Mouse (Mus musculus) kidney, postnatal 0 days (tissue): ENCODE measurements around the gene Dnah6. TPM values are rescaled to one million over a fixed set of nuclear protein-coding genes. Genes with fewer than 3 reads are reported as not detected.
A peak's percentile ranks its signal among the peaks of the same experiment; 100 is the strongest.

Experiments
- ATAC-seq: fragments of 200-750 bp; cut with Nextera tagmentation; replicated peaks from 2 replicates; pipeline ENCODE4 v1.8.0; 2017; ENCODE audit warnings: low read depth, moderate number of reproducible peaks, moderate TSS enrichment, moderate library complexity; ENCODE audit not compliant: low FRiP score
- DNase-seq: peaks from one replicate; pipeline ENCODE4 v3.0.0-alpha.2; 2016; ENCODE audit warnings: low spot score
- H3K27ac ChIP-seq: fragments of 300-500 bp; sonication (generic); 2 replicates; pipeline ENCODE4 v1.5.1; 2014; ENCODE audit warnings: mild to moderate bottlenecking
- H3K27me3 ChIP-seq: fragments of 300-500 bp; sonication (generic); 2 replicates; pipeline ENCODE4 v1.6.1; 2014; ENCODE audit warnings: low read length, mixed read lengths; ENCODE audit not compliant: insufficient read depth
- H3K36me3 ChIP-seq: fragments of 300-500 bp; sonication (generic); 2 replicates; pipeline ENCODE4 v1.6.1; 2014; ENCODE audit warnings: low read length, mixed read lengths; ENCODE audit not compliant: insufficient read depth
- H3K4me1 ChIP-seq: fragments of 300-500 bp; sonication (generic); replicated peaks from 2 replicates; pipeline ENCODE4 v1.6.1; 2014; ENCODE audit warnings: antibody characterized with exemption, low read length, mixed read lengths; ENCODE audit not compliant: insufficient read depth
- H3K4me2 ChIP-seq: fragments of 300-500 bp; sonication (generic); 2 replicates; pipeline ENCODE4 v1.6.1; 2014; ENCODE audit warnings: mild to moderate bottlenecking, low read length, moderate library complexity, mixed read lengths
- H3K4me3 ChIP-seq: fragments of 300-500 bp; sonication (generic); replicated peaks from 2 replicates; pipeline ENCODE4 v1.5.1; 2014; ENCODE audit warnings: low read depth, low read length
- H3K9ac ChIP-seq: fragments of 300-500 bp; sonication (generic); 2 replicates; pipeline ENCODE4 v1.6.1; 2014; ENCODE audit warnings: low read depth, low read length
- H3K9me3 ChIP-seq: fragments of 300-500 bp; sonication (generic); replicated peaks from 2 replicates; pipeline ENCODE4 v1.6.1; 2016; ENCODE audit warnings: low read length, inconsistent platforms, mixed read lengths
- CTCF ChIP-seq: IDR thresholded peaks from 2 replicates; pipeline ENCODE4 v1.5.1; 2016; ENCODE audit warnings: antibody characterized with exemption, low read depth, mild to moderate bottlenecking, moderate library complexity
- WGBS: fragments of 180-500 bp; shearing (Covaris S2); extraction: QIAGEN DNeasy Blood & Tissue Kit; methylation state at CpG from one replicate; pipeline ENCODE4 v1.1.7; 2014; 5-methylcytosine and 5-hydroxymethylcytosine counted together
- polyA plus RNA-seq: library from polyadenylated mRNA; unstranded; fragments of >200 nt; fragmentation: Nextera tagmentation; extraction: Ambion mirVana; gene quantifications from 2 replicates; pipeline ENCODE4 v1.2.1, GENCODE M21; 2015

Dnah6 gene
- polyA plus RNA-seq, 1 experiment from 2014 or later = 0.09 TPM

- Histone ChIP-seq H3K9ac (no peak overlapping the region), H3K4me2 (no peak overlapping the region), H3K27ac (no peak overlapping the region), H3K4me1 (no peaks in the 10 kb centered on the region), H3K36me3 (no peaks in the 10 kb centered on the region), H3K27me3 (no peaks in the 10 kb centered on the region), H3K4me3 (no peak overlapping the region), H3K9me3 (no peaks in the 10 kb centered on the region)
- 94% methylated on average over 4 of the region's 4 CpGs for WGBS
- TF ChIP-seq CTCF = no peak
- ATAC-seq (no peak), DNase-seq (no peak)
These were observed 78.7 kb downstream of the Dnah6 start for GRCm38 (mm10) chr6:73142776-73143175.

- no peak for TF ChIP-seq CTCF
These were observed 80.6 kb downstream of the Dnah6 start for GRCm38 (mm10) chr6:73140836-73141235.

GRCm38 (mm10) chr6:73132784-73133183 is 88.7 kb downstream of the Dnah6 start:
- Histone ChIP-seq H3K9ac (no peak overlapping the region), H3K36me3 (no peaks in the 10 kb centered on the region), H3K27me3 (no peaks in the 10 kb centered on the region), H3K4me3 (no peak overlapping the region), H3K4me1 (no peaks in the 10 kb centered on the region), H3K27ac (no peak overlapping the region), H3K4me2 (no peak overlapping the region), H3K9me3 (no peaks in the 10 kb centered on the region)
- no peak for TF ChIP-seq CTCF
- WGBS = 38% methylated on average over 5 of the region's 5 CpGs
- DNase-seq (no peak), ATAC-seq (no peak)

More at GRCm38 (mm10) chr6:73140836-73141235, 80.6 kb downstream of the Dnah6 start:
- no peak overlapping the region for H3K4me3 ChIP-seq
- H3K9ac ChIP-seq = no peak overlapping the region
- no peak overlapping the region for H3K4me2 ChIP-seq
- no peaks in the 10 kb centered on the region for H3K4me1 ChIP-seq
- DNase-seq (no peak), ATAC-seq (no peak)
- 67% methylated on average over 3 of the region's 3 CpGs for WGBS
- no peaks in the 10 kb centered on the region for H3K27me3 ChIP-seq
- H3K27ac ChIP-seq = no peak overlapping the region
- H3K36me3 ChIP-seq = no peaks in the 10 kb centered on the region
- H3K9me3 ChIP-seq = no peaks in the 10 kb centered on the region

- TF ChIP-seq CTCF = no peak
- Histone ChIP-seq H3K9ac (no peak overlapping the region), H3K27me3 (no peaks in the 10 kb centered on the region), H3K9me3 (no peaks in the 10 kb centered on the region), H3K4me3 (no peak overlapping the region), H3K27ac (no peak overlapping the region), H3K36me3 (no peaks in the 10 kb centered on the region), H3K4me2 (no peak overlapping the region), H3K4me1 (no peaks in the 10 kb centered on the region)
- WGBS = 73% methylated on average over 9 of the region's 9 CpGs
- ATAC-seq (no peak), DNase-seq (no peak)
These were observed 93.9 kb downstream of the Dnah6 start for GRCm38 (mm10) chr6:73127594-73127993.

GRCm38 (mm10) chr6:73120348-73120747 is 101.1 kb downstream of the Dnah6 start:
- Histone ChIP-seq H3K36me3 (no peaks in the 10 kb centered on the region), H3K9me3 (no peaks in the 10 kb centered on the region), H3K27me3 (no peaks in the 10 kb centered on the region), H3K4me1 (no peaks in the 10 kb centered on the region), H3K27ac (no peak overlapping the region), H3K4me2 (no peak overlapping the region), H3K9ac (no peak overlapping the region), H3K4me3 (no peak overlapping the region)
- 91% methylated on average over 11 of the region's 11 CpGs for WGBS
- DNase-seq (no peak), ATAC-seq (no peak)
- TF ChIP-seq CTCF = no peak

GRCm38 (mm10) chr6:73113898-73114297 is 107.6 kb downstream of the Dnah6 start:
- DNase-seq (peak; percentile 33), ATAC-seq (no peak)
- TF ChIP-seq CTCF = no peak
- H3K36me3 ChIP-seq = no peaks in the 10 kb centered on the region
- H3K9me3 ChIP-seq = no peaks in the 10 kb centered on the region
- no peak overlapping the region for H3K4me3 ChIP-seq
- 54% methylated on average over 2 of the region's 2 CpGs for WGBS
- 0 out of 2 replicates have a peak, but pooled peaks cover 4% of the 10 kb centered on the region for H3K4me1 ChIP-seq
- H3K27me3 ChIP-seq = no peaks in the 10 kb centered on the region
- H3K4me2 ChIP-seq = no peak overlapping the region
- H3K27ac ChIP-seq = no peak overlapping the region; the same call in 1 of the 2 replicates
- H3K9ac ChIP-seq = no peak overlapping the region

- 40% methylated on average over 2 of the region's 2 CpGs for WGBS
- H3K4me3 ChIP-seq = no peak overlapping the region
- no peak overlapping the region for H3K9ac ChIP-seq
- DNase-seq (peak; percentile 73), ATAC-seq (no peak)
- H3K9me3 ChIP-seq = no peaks in the 10 kb centered on the region
- 0 out of 2 replicates have a peak, but pooled peaks cover 4% of the 10 kb centered on the region for H3K4me1 ChIP-seq
- H3K27ac ChIP-seq = no peak overlapping the region; the same call in 1 of the 2 replicates
- H3K36me3 ChIP-seq = no peaks in the 10 kb centered on the region
- TF ChIP-seq CTCF = no peak
- H3K27me3 ChIP-seq = no peaks in the 10 kb centered on the region
- H3K4me2 ChIP-seq = no peak overlapping the region
These were observed 108.1 kb downstream of the Dnah6 start for GRCm38 (mm10) chr6:73113365-73113764.
